ENCODE assay signal across 19 mouse cellular contexts in genomic region chr3:105046870-105047269, GRCm38 (mm10). TPM values are rescaled to one million over a fixed set of nuclear protein-coding genes. Genes with fewer than 3 reads are reported as not detected.
A peak's percentile ranks its signal among the peaks of the same experiment; 100 is the strongest.
DNase-seq lines count a peak whose midpoint lies in the region; ATAC-seq and TF ChIP-seq lines count a peak whose summit lies in the region.
"Had no signal": no experiment of that assay in that cellular context is flagged by ENCODE, and none has a peak within 500 bp of the region (broad histone marks: within the 10 kb centered on the region; RNA-seq: fewer than 3 reads in every experiment).

No protein-coding gene starts in this region.

- ATAC-seq in common myeloid progenitor, adult 5-6 weeks (replicated peaks; ENCODE audit: low read depth, poor library complexity, severe bottlenecking) = peak; percentile 93
- ATAC-seq in liver, postnatal 0 days = peak; percentile 74
- ATAC-seq in forebrain, embryonic 13.5 days = no peak
- ATAC-seq: intestine, embryonic 16.5 days; midbrain, embryonic 13.5 days had no signal

- no peaks in the 10 kb centered on the region for H3K9me3 ChIP-seq in liver, postnatal 0 days (ENCODE audit: low read length)
- no peaks in the 10 kb centered on the region for H3K9me3 ChIP-seq in forebrain, embryonic 13.5 days (replicated peaks)
- H3K9me3 ChIP-seq: hindbrain, embryonic 10.5 days; midbrain, embryonic 13.5 days; neural tube, embryonic 12.5 days had no signal

- 28% methylated on average over 5 of the region's 5 CpGs for WGBS in liver, postnatal 0 days (ENCODE audit: insufficient replicate concordance)
- 92% methylated on average over 5 of the region's 5 CpGs for WGBS in forebrain, embryonic 13.5 days

- no peaks in the 10 kb centered on the region for H3K27me3 ChIP-seq in liver, postnatal 0 days (ENCODE audit: insufficient read depth, low read length)
- no peaks in the 10 kb centered on the region for H3K27me3 ChIP-seq in forebrain, embryonic 13.5 days
- H3K27me3 ChIP-seq: midbrain, embryonic 13.5 days; neural tube, embryonic 12.5 days had no signal

- H3K4me1 ChIP-seq in bone marrow macrophage, adult 2 months (ENCODE audit: control insufficient read depth, insufficient read depth, low read length) = peaks cover 58% of the 10 kb centered on the region
- H3K4me1 ChIP-seq in liver, postnatal 0 days (ENCODE audit: insufficient read depth) = peaks cover 6% of the 10 kb centered on the region; the same call in 1 of the 2 replicates
- peaks cover 53% of the 10 kb centered on the region for H3K4me1 ChIP-seq in forebrain, embryonic 13.5 days

- H3K9ac ChIP-seq in liver, postnatal 0 days (replicated peaks) = no peak overlapping the region
- no peak overlapping the region for H3K9ac ChIP-seq in forebrain, embryonic 13.5 days
- H3K9ac ChIP-seq: neural tube, embryonic 12.5 days had no signal

- H3K4me2 ChIP-seq in liver, postnatal 0 days (ENCODE audit: low read depth, low read length) = no peak overlapping the region
- no peak overlapping the region for H3K4me2 ChIP-seq in forebrain, embryonic 13.5 days
- H3K4me2 ChIP-seq: midbrain, embryonic 13.5 days; neural tube, embryonic 12.5 days had no signal

- peak overlapping the region; percentile 78 for H3K27ac ChIP-seq in layer of hippocampus, adult 2 months
- peak overlapping the region; percentile 99 for H3K27ac ChIP-seq in bone marrow macrophage, adult 2 months (ENCODE audit: insufficient read depth, low read depth, low read length)
- H3K27ac ChIP-seq in liver, postnatal 0 days (ENCODE audit: low read depth) = peak overlapping the region; percentile 51
- H3K27ac ChIP-seq in forebrain, embryonic 13.5 days = no peak overlapping the region
- H3K27ac ChIP-seq: midbrain, embryonic 13.5 days; neural tube, embryonic 12.5 days had no signal

- no peak for DNase-seq in layer of hippocampus, adult 2 months (ENCODE audit: low spot score in 2 of 2)
- DNase-seq in layer of hippocampus, postnatal 14 days (ENCODE audit: low spot score in 2 of 2) = no peak
- no peak for DNase-seq in liver, postnatal 0 days
- DNase-seq in urinary bladder, postnatal 10 days (ENCODE audit: low spot score) = no peak
- no peak for DNase-seq in lung, postnatal 36 days
- DNase-seq: left cerebral cortex, postnatal 4 days; retina, postnatal 1 day; thymus, adult 18-20 months had no signal

- TF ChIP-seq POLR2A in bone marrow macrophage, adult 2 months (IDR thresholded peaks at IDR 0.05; ENCODE audit: borderline replicate concordance, low read depth, low read length) = no peak

- no peak for TF ChIP-seq CTCF in layer of hippocampus, adult 2 months (conservative IDR thresholded peaks at IDR 0.05)
- TF ChIP-seq CTCF in bone marrow macrophage, adult 2 months (IDR thresholded peaks at IDR 0.05; ENCODE audit: low read depth, low read length) = no peak
- no peak for TF ChIP-seq CTCF in liver, postnatal 0 days (IDR thresholded peaks at IDR 0.05; ENCODE audit: low read depth)

- TF ChIP-seq EP300 in liver, postnatal 0 days (IDR thresholded peaks at IDR 0.05; ENCODE audit: low read depth) = no peak

- H3K4me3 ChIP-seq in layer of hippocampus, adult 2 months = no peak overlapping the region
- H3K4me3 ChIP-seq in bone marrow macrophage, adult 2 months (ENCODE audit: insufficient read depth, low read length) = peak overlapping the region; percentile 50; the same call in 1 of the 2 replicates
- H3K4me3 ChIP-seq in liver, postnatal 0 days (ENCODE audit: low read depth, low read length) = no peak overlapping the region
- H3K4me3 ChIP-seq in forebrain, embryonic 13.5 days = no peak overlapping the region
- H3K4me3 ChIP-seq: hindbrain, embryonic 10.5 days; midbrain, embryonic 13.5 days; neural tube, embryonic 12.5 days had no signal

- H3K36me3 ChIP-seq in liver, postnatal 0 days (replicated peaks; ENCODE audit: insufficient read depth, low read length) = no peaks in the 10 kb centered on the region
- no peaks in the 10 kb centered on the region for H3K36me3 ChIP-seq in forebrain, embryonic 13.5 days (ENCODE audit: poor library complexity, severe bottlenecking)
- H3K36me3 ChIP-seq: neural tube, embryonic 12.5 days had no signal

RNA-seq across cellular contexts. Expression of gene Cttnbp2nl, which starts 6.1 kb away (rescaled TPM):
- 10 to 100 TPM; 21.1 to 25.4 TPM for total RNA-seq in layer of hippocampus, adult 2 months (2021)
- total RNA-seq in layer of hippocampus, postnatal 14 days (2021) = 10 to 100 TPM; 30.0 to 34.0 TPM
- 94.8 and 127 TPM in 2 replicates for polyA plus RNA-seq in bone marrow macrophage, adult 2 months (2012; ENCODE audit: insufficient read depth, insufficient read length, missing spikeins)
- under 0.01 and 0.10 TPM in 2 replicates for total RNA-seq in common myeloid progenitor, adult 5-6 weeks (2017)
- polyA plus RNA-seq in liver, postnatal 0 days (2015; fragmentation: Nextera tagmentation; extraction: Ambion mirVana) = 2.2 and 4.2 TPM in 2 replicates
- 53.2 and 54.9 TPM in 2 replicates for polyA plus RNA-seq in forebrain, embryonic 13.5 days (2015; fragmentation: Nextera tagmentation; extraction: Ambion mirVana)

RNA-seq across cellular contexts. Expression of gene 4930564D02Rik, which starts 19.8 kb away (rescaled TPM):
- not detected for total RNA-seq in layer of hippocampus, adult 2 months (2021)
- not detected for total RNA-seq in layer of hippocampus, postnatal 14 days (2021)
- not detected in 2 replicates for polyA plus RNA-seq in bone marrow macrophage, adult 2 months (2012; ENCODE audit: insufficient read depth, insufficient read length, missing spikeins)
- not detected in 2 replicates for total RNA-seq in common myeloid progenitor, adult 5-6 weeks (2017)
- not detected in 2 replicates for polyA plus RNA-seq in liver, postnatal 0 days (2015; fragmentation: Nextera tagmentation; extraction: Ambion mirVana)
- not detected in 2 replicates for polyA plus RNA-seq in forebrain, embryonic 13.5 days (2015; fragmentation: Nextera tagmentation; extraction: Ambion mirVana)
- total RNA-seq: adrenal gland, adult 8-10 months; left cerebral cortex, postnatal 4 days had no signal
- polyA plus RNA-seq: cortical plate, adult 2 months; hindbrain, embryonic 10.5 days; intestine, embryonic 16.5 days; large intestine, adult 2 months; lung, embryonic 16.5 days; midbrain, embryonic 13.5 days; neural tube, embryonic 12.5 days had no signal

Comparison
In these comparisons a context has a peak if more than half of its experiments do, and no peak if none do; other contexts are left out.
1. RNA of gene Cttnbp2nl, which starts 6.1 kb away (total RNA-seq): 30.0 to 34.0 TPM in layer of hippocampus, postnatal 14 days and 21.1 to 25.4 TPM in layer of hippocampus, adult 2 months; under 0.01 to 0.10 TPM in common myeloid progenitor, adult 5-6 weeks; every median in the first group is over 10 times any median in the second.